Mouse (Mus musculus) forebrain, embryonic 11.5 days (tissue): ENCODE measurements around the gene Pdik1l. TPM values are rescaled to one million over a fixed set of nuclear protein-coding genes. Genes with fewer than 3 reads are reported as not detected.
A peak's percentile ranks its signal among the peaks of the same experiment; 100 is the strongest.
"Not testable (repeated sequence)": the region's sequence is repeated elsewhere in the genome, so short reads cannot be mapped to it uniquely, and the experiment has no call there.

ENCODE experiments used
- ATAC-seq: fragments of 200-750 bp; cut with Nextera tagmentation; replicated peaks from 2 replicates; pipeline ENCODE4 v1.8.0; 2017; ENCODE audit warnings: moderate TSS enrichment; ENCODE audit not compliant: low FRiP score
- DNase-seq: peaks from one replicate; pipeline ENCODE4 v3.0.0-alpha.2; 2017; ENCODE audit warnings: low spot score
- H3K27ac ChIP-seq: fragments of 300-500 bp; sonication (generic); 2 replicates; pipeline ENCODE4 v1.5.1; 2014; ENCODE audit warnings: low read depth, low read length
- H3K27me3 ChIP-seq: fragments of 300-500 bp; sonication (generic); 2 replicates; pipeline ENCODE4 v1.6.1; 2014; ENCODE audit warnings: mild to moderate bottlenecking, low read length, mixed read lengths; ENCODE audit not compliant: control insufficient read depth, insufficient read depth
- H3K36me3 ChIP-seq: fragments of 300-500 bp; sonication (generic); 2 replicates; pipeline ENCODE4 v1.6.1; 2014; ENCODE audit warnings: mild to moderate bottlenecking, low read length, moderate library complexity, mixed read lengths; ENCODE audit not compliant: control insufficient read depth, insufficient read depth
- H3K4me1 ChIP-seq: fragments of 300-500 bp; sonication (generic); replicated peaks from 2 replicates; pipeline ENCODE4 v1.6.1; 2014; ENCODE audit warnings: low read length, mixed read lengths; ENCODE audit not compliant: control insufficient read depth, insufficient read depth
- H3K4me2 ChIP-seq: fragments of 300-500 bp; sonication (generic); 2 replicates; pipeline ENCODE4 v1.6.1; 2014; ENCODE audit warnings: low read depth, mild to moderate bottlenecking, low read length, moderate library complexity, mixed read lengths; ENCODE audit not compliant: severe bottlenecking
- H3K4me3 ChIP-seq: fragments of 300-500 bp; sonication (generic); 2 replicates; pipeline ENCODE4 v1.5.1; 2014; ENCODE audit warnings: low read depth, low read length
- H3K9ac ChIP-seq: fragments of 300-500 bp; sonication (generic); 2 replicates; pipeline ENCODE4 v1.6.1; 2014; ENCODE audit warnings: low read length
- H3K9me3 ChIP-seq: fragments of 300-500 bp; sonication (generic); 2 replicates; pipeline ENCODE4 v1.6.1; 2016; ENCODE audit warnings: low read length, mixed read lengths; ENCODE audit not compliant: control insufficient read depth
- whole genome bisulfite sequencing: fragments of 180-500 bp; shearing (Covaris S2); extraction: QIAGEN DNeasy Blood & Tissue Kit; methylation state at CpG from one replicate; pipeline ENCODE4 v1.1.7; 2014; 5-methylcytosine and 5-hydroxymethylcytosine counted together
- polyA plus RNA-seq: library from polyadenylated mRNA; unstranded; fragments of >200 nt; fragmentation: Nextera tagmentation; extraction: Ambion mirVana; gene quantifications from 2 replicates; pipeline ENCODE4 v1.2.1, GENCODE M21; 2014

Pdik1l gene
- polyA plus RNA-seq, 1 experiment from 2014 or later = 31.2 TPM

DNA sequence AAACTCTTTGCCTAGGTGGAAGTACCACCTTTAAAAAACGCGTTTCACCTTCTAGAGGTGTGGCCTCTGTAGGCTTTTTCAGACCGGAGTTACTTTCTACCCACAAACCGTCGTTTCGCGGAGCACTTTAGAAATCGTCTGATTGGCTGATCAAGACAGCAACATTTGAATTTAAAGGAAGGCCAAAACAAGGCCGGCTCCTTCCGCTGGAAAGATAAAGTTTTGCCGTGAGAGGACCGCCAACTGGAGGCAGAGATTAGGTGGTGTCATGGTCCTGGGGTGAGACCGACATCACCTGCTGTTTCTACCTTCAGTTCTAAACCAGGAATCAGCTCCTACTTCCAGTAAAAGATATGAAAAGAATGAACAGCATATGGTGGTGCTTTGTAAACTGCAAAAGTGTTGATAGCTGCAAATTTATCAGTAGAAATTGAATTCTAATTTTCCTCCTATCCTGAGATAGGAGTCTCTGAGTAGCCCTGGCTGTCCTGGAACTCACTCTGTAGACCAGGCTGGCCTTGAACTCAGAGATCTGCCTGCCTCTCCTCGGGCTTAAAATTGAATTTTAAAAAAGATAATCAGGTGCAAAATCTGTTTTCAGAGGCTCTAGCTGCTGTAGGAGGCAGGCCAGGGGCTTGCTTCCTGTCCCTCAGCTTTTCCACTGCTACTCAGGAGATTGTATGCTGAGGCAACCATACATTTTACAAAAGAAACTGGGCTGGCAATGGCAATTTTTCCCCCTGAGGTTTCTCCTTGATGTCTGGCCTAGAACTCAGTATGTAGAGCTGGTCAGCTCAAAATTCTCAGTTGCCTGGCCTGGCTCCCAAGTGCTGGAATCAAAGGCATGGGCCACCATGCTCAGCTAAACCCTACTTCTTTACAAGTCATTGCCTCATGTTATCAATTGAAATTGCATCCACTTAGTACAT, 14.0 kb downstream of the Pdik1l start:
- no peaks in the 10 kb centered on the region for H3K9me3 ChIP-seq
- H3K27ac ChIP-seq = no peak overlapping the region
- 8% methylated on average over 14 of the region's 14 CpGs for WGBS
- H3K36me3 ChIP-seq = peaks cover under 1% of the 10 kb centered on the region; the same call in 1 of the 2 replicates
- H3K4me3 ChIP-seq = no peak overlapping the region
- no peaks in the 10 kb centered on the region for H3K27me3 ChIP-seq
- DNase-seq (no peak), ATAC-seq (no peak)
- H3K9ac ChIP-seq = no peak overlapping the region
- peak overlapping the region; percentile 19; the same call in 1 of the 2 replicates for H3K4me2 ChIP-seq
- H3K4me1 ChIP-seq = no peaks in the 10 kb centered on the region; the same call in 1 of the 2 replicates

DNA sequence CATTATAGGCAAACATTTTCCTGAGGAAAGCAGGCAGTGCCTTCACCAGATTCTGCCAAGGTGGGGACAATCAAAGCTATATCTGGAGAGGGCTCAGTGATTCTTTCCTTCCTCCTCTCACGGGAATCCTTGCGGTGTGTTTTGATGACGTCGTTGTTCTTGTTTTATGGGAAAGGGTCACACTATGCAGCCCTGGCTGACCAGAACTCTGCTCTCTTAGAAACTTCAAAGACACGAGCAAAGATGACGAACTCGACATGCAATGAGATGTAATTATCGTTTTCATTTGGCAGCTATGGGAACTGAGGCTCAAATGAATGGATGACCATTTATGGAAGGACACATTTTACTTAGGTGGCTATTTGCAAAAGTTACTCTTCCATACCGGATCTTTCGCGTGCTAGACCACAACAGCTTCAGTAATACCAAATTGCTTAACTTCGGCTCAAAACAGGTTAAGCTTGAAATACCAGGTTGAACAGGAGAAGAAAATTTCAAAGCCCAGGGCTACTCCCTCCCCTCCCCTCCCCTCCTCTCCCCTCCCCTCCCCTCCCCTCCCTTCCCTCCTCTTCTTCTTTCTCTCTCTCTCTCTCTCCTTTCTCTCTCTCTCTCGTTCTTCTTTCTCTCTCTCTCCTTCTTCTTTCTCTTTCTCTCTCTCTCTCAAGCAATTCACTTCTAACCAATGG, 14.8 kb downstream of the Pdik1l start:
- no peaks in the 10 kb centered on the region; the same call in 1 of the 2 replicates for H3K36me3 ChIP-seq
- no peaks in the 10 kb centered on the region for H3K27me3 ChIP-seq
- no peak overlapping the region for H3K4me3 ChIP-seq
- 37% methylated on average over 12 of the region's 13 CpGs for WGBS
- H3K4me2 ChIP-seq = peak overlapping the region; percentile 19; the same call in 1 of the 2 replicates
- H3K9ac ChIP-seq = no peak overlapping the region
- DNase-seq = no peak
- no peaks in the 10 kb centered on the region; the same call in 1 of the 2 replicates for H3K4me1 ChIP-seq
- H3K27ac ChIP-seq = no peak overlapping the region
- no peaks in the 10 kb centered on the region for H3K9me3 ChIP-seq
- ATAC-seq = no peak

DNA sequence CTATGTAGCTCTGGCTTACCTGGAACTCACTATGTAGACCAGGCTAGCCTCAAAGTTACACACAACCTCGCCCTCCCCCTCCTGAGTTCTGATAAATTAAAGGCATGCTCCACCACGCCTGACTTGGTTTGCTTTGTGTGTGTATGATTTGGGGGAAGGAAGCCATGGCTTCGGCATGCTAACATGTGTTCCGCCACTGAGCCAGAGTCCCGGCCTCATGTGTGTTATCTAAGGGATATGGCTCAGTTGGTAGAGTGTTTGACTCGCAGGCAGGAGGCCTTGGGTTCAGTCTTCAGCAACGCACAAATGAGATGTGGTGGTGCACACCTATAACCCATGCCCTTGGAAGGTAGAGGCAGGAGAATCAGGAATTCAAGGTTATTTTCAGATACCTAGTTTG, 15.7 kb downstream of the Pdik1l start:
- Histone ChIP-seq H3K4me2 (no peak overlapping the region), H3K36me3 (no peaks in the 10 kb centered on the region), H3K4me1 (no peaks in the 10 kb centered on the region; the same call in 1 of the 2 replicates), H3K4me3 (no peak overlapping the region), H3K9me3 (no peaks in the 10 kb centered on the region), H3K9ac (no peak overlapping the region), H3K27me3 (no peaks in the 10 kb centered on the region), H3K27ac (no peak overlapping the region)
- 85% methylated on average over 7 of the region's 7 CpGs for WGBS
- DNase-seq = no peak
- no peak for ATAC-seq

DNA sequence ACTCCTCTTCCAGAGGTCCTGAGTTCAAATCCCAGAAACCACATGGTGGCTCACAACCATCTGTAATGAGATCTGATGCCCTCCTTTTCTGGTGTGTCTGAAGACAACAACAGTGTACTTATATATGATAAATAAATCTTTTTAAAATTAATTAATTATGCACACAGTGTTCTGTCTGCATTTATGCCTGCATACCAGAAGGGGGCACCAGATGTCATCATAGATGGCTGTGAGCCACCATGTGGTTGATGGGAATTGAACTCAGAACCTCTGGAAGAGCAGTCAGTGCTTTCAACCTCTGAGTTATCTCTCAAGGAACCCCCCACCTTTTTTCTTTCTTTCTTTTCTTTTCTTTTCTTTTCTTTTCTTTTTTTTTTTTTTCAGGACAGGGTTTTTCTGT, 18.1 kb downstream of the Pdik1l start:
- ATAC-seq, H3K27ac ChIP-seq: not testable (repeated sequence)

DNA sequence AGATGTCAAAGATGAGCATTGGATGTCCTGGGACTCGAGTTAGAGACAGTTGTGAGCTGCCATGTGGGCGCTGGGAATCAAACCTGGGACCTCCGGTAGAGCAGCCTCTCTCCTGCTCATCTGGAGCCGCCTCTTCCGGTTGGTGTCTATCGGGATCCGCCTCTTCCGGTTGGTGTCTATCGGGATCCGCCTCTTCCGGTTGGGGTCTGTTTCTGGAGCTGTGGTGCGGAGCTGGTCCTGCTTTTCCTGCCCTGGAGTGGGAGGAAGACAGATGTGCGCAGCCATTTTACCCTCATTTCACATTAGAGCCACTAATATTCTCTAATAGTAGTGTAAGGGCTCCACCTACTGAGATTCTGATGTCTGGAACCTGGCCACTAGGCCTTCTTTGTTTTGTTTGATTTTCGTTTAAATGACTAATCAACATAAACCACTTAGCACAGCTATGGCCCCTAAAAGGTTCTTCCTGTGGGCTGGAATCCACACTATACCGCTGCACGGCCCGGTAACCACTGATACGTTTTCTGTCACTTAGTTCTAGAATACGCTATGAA, 19.5 kb downstream of the Pdik1l start:
- H3K4me2 ChIP-seq = no peak overlapping the region
- H3K4me1 ChIP-seq = no peaks in the 10 kb centered on the region

More for the DNA sequence above, 18.1 kb downstream of the Pdik1l start:
- not testable (repeated sequence) for H3K27me3 ChIP-seq, H3K9ac ChIP-seq, H3K9me3 ChIP-seq, H3K4me1 ChIP-seq, H3K36me3 ChIP-seq, H3K4me3 ChIP-seq, H3K4me2 ChIP-seq, DNase-seq

DNA sequence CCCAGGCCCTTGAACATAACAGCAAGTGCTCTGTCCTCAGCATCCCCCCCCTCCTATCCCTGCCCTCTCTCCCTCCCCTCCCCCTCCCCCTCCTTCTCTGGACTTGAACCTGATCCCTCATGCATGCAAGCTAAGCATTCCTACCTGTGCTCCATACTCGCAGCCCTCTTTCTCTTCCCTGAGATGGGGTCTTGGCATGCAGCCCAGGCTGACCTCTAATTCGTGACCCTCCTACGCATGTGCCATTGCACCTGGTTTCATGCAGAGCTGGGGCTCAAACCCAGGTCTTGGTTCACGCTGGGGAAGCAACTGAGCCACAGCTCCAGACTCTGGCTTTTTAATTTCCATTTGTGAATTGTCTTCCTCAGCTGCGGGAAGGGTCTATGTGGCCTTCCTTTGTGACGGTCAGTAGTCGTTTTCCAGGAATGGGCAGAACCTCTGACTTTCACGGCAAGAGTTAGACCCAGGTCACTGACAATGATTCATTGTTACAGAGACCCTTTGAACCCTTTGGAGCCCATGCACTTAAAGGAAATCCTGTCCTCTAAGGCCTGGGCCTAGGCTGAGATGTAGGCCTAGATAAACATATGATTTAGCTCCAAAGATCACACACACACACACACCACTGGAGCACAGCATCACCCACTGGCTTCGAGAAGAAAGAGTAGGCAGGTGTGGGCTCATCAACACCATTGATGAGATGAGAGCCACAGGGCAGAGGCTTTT, 21.7 kb downstream of the Pdik1l start:
- DNase-seq (no peak), ATAC-seq (no peak)
- H3K36me3 ChIP-seq = no peaks in the 10 kb centered on the region
- no peak overlapping the region for H3K9ac ChIP-seq
- H3K9me3 ChIP-seq = no peaks in the 10 kb centered on the region
- 69% methylated on average over 9 of the region's 9 CpGs for WGBS
- no peak overlapping the region for H3K4me3 ChIP-seq
- no peak overlapping the region for H3K27ac ChIP-seq
- no peaks in the 10 kb centered on the region for H3K4me1 ChIP-seq
- no peak overlapping the region for H3K4me2 ChIP-seq
- no peaks in the 10 kb centered on the region for H3K27me3 ChIP-seq

More for the DNA sequence above, 19.5 kb downstream of the Pdik1l start:
- Histone ChIP-seq H3K27ac (no peak overlapping the region), H3K9ac (no peak overlapping the region), H3K9me3 (no peaks in the 10 kb centered on the region), H3K4me3 (no peak overlapping the region), H3K36me3 (no peaks in the 10 kb centered on the region), H3K27me3 (no peaks in the 10 kb centered on the region)
- ATAC-seq = no peak
- DNase-seq = no peak
- 90% methylated on average over 19 of the region's 19 CpGs for whole genome bisulfite sequencing

DNA sequence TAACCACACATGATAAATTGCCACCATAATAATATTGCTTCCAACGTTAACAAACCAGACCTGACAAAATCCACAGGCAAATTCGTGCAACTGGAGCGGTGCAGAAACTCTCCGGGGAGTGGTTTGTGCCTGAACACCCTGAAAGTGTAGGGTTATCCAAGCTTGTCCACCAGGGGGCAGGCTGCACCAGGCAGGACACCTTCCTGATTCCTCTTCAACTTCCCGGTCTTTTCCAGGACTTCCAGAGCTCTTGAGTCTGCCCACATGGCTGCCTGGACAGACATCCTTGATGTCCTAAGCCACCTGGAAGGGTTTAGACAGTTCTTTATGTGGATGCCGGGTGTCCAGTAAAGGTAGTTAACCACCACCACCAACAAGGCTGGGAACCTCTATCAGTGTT, 24.5 kb downstream of the Pdik1l start:
- H3K27me3 ChIP-seq = no peaks in the 10 kb centered on the region
- no peak for ATAC-seq
- no peaks in the 10 kb centered on the region for H3K4me1 ChIP-seq
- WGBS = 39% methylated on average over 6 of the region's 6 CpGs
- no peak overlapping the region for H3K27ac ChIP-seq
- no peaks in the 10 kb centered on the region for H3K9me3 ChIP-seq
- H3K4me2 ChIP-seq = no peak overlapping the region
- no peak overlapping the region for H3K9ac ChIP-seq
- peak; percentile 80 for DNase-seq
- H3K4me3 ChIP-seq = no peak overlapping the region
- no peaks in the 10 kb centered on the region for H3K36me3 ChIP-seq

DNA sequence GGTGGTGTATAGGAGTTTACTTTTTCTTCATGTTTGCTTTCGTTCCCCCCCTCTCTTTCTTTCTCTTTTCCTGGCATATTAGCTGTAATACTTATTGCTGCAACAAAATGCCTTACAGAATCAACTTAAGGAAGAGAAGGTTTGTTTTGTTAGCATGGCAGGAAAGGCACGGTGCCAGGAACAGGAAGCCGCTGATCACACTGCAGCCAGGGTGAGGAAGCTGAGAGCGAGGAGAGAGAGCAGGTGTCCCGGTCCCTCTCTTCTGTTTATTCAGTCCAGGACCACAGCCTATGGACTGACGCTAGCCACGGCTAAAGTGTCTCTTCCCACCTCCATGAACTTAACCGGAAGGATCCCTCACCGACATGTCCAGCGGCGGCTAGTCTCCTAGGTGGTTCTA, 29.3 kb downstream of the Pdik1l start:
- ATAC-seq (no peak), DNase-seq (no peak)
- H3K27ac ChIP-seq = no peak overlapping the region
- H3K9me3 ChIP-seq = no peaks in the 10 kb centered on the region
- peaks cover 26% of the 10 kb centered on the region for H3K4me1 ChIP-seq
- H3K4me3 ChIP-seq = no peak overlapping the region
- H3K4me2 ChIP-seq = no peak overlapping the region
- H3K27me3 ChIP-seq = peaks cover 9% of the 10 kb centered on the region
- no peak overlapping the region for H3K9ac ChIP-seq
- 68% methylated on average over 11 of the region's 11 CpGs for whole genome bisulfite sequencing
- H3K36me3 ChIP-seq = no peaks in the 10 kb centered on the region
